In the genomic region with DNA sequence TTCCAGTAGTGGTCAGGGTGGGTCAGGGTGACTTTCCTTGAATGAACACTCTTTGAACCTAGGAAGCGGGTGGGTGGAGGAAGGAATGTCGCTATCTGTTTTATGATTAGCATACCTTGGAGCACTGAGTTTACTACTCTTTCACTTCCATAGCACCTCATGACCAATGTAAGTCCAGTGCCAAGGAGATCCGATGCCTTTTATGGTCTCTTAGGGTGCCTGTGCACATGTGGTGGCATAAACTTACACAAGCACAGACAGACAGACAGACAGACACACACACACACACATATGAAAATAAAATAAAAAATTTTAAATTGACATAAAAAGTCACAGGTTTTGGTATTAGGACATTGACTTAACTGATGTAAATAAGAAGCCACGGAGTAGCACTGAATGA, we compare ENCODE assay signal across 16 mouse cellular contexts.
"Had no signal": no experiment of that assay in that cellular context is flagged by ENCODE, and none has a peak within 500 bp of the region (broad histone marks: within the 10 kb centered on the region; RNA-seq: fewer than 3 reads in every experiment).

No protein-coding gene starts in this region.

- H3K9me3 ChIP-seq: neural tube, embryonic 13.5 days; neural tube, embryonic 15.5 days; stomach, embryonic 15.5 days had no signal

- H3K4me2 ChIP-seq: neural tube, embryonic 13.5 days; neural tube, embryonic 15.5 days; stomach, embryonic 15.5 days had no signal

- H3K36me3 ChIP-seq: neural tube, embryonic 13.5 days; neural tube, embryonic 15.5 days; stomach, embryonic 15.5 days had no signal

- H3K4me3 ChIP-seq: neural tube, embryonic 13.5 days; neural tube, embryonic 15.5 days; stomach, embryonic 15.5 days had no signal

- H3K4me1 ChIP-seq: stomach, embryonic 15.5 days had no signal

- H3K9ac ChIP-seq: neural tube, embryonic 13.5 days; neural tube, embryonic 15.5 days; stomach, embryonic 15.5 days had no signal

- H3K27ac ChIP-seq: neural tube, embryonic 13.5 days; neural tube, embryonic 15.5 days; stomach, embryonic 15.5 days; stomach, postnatal 0 days had no signal

- H3K27me3 ChIP-seq: neural tube, embryonic 13.5 days; neural tube, embryonic 15.5 days; stomach, embryonic 15.5 days had no signal

- DNase-seq: retina, postnatal 1 day; right cerebral cortex, adult 18-20 months; right cerebral cortex, postnatal 14 days; right cerebral cortex, postnatal 25 days; right cerebral cortex, postnatal 4 days; spleen, adult 18-20 months; thymus, adult 18-20 months; thymus, adult 2 months; thymus, postnatal 14 days; thymus, postnatal 25 days; thymus, postnatal 36 days; thymus, postnatal 4 days had no signal
